ENCODE assay signal across 34 mouse cellular contexts in the genomic region with DNA sequence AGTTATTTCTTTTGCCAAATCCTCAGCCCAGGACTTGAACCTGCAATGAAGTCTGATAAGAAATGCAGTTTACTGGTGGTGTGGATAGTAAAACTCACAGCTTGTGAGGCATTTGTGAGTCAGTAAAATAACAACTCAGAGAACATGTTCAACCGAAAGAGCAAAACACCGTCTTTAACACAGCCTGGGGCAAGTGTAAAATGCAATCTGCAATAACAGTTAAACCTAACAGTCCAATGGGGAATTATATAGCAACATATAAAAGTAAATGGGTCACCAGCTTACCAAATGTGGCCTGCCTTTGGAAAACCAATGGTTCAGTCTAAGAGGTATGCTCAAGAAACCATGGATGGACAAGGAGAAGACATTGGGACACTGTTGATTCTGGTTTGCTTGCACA.
"Had no signal": no experiment of that assay in that cellular context is flagged by ENCODE, and none has a peak within 500 bp of the region (broad histone marks: within the 10 kb centered on the region; RNA-seq: fewer than 3 reads in every experiment).

No protein-coding gene starts in this region.

- DNase-seq: heart, postnatal 10 days; heart, postnatal 14 days; heart, postnatal 36 days; heart, postnatal 4 days; kidney, adult 11 months; kidney, adult 18-20 months; kidney, adult 2 months; kidney, adult 8-10 months; kidney, adult 9 months; kidney, postnatal 10 days; kidney, postnatal 14 days; kidney, postnatal 25 days; kidney, postnatal 36 days; kidney, postnatal 4 days; layer of hippocampus, adult 9-11 months; layer of hippocampus, postnatal 36 days had no signal

- H3K4me1 ChIP-seq: heart, embryonic 10.5 days; heart, embryonic 12.5 days; heart, embryonic 13.5 days; heart, embryonic 15.5 days; hindbrain, embryonic 10.5 days; hindbrain, embryonic 12.5 days; hindbrain, embryonic 13.5 days; hindbrain, embryonic 15.5 days; intestine, embryonic 15.5 days; kidney, embryonic 15.5 days had no signal

- H3K4me2 ChIP-seq: heart, embryonic 11.5 days; heart, embryonic 12.5 days; heart, embryonic 13.5 days; heart, embryonic 15.5 days; hindbrain, embryonic 12.5 days; hindbrain, embryonic 13.5 days; hindbrain, embryonic 15.5 days; intestine, embryonic 15.5 days; kidney, embryonic 15.5 days had no signal

- H3K36me3 ChIP-seq: heart, embryonic 10.5 days; heart, embryonic 12.5 days; heart, embryonic 13.5 days; heart, embryonic 15.5 days; hindbrain, embryonic 10.5 days; hindbrain, embryonic 12.5 days; hindbrain, embryonic 13.5 days; hindbrain, embryonic 15.5 days; intestine, embryonic 15.5 days; kidney, embryonic 15.5 days had no signal

- ATAC-seq: hindbrain, embryonic 16.5 days; hindbrain, postnatal 0 days; inflammation-experienced regulatory T-cells, adult 6 months; intestine, embryonic 15.5 days; intestine, embryonic 16.5 days; intestine, postnatal 0 days had no signal

- H3K27ac ChIP-seq: heart, embryonic 10.5 days; heart, embryonic 13.5 days; heart, embryonic 15.5 days; hindbrain, embryonic 10.5 days; hindbrain, embryonic 12.5 days; hindbrain, embryonic 13.5 days; hindbrain, embryonic 15.5 days; hindbrain, postnatal 0 days; intestine, embryonic 15.5 days; kidney, embryonic 15.5 days; kidney, postnatal 0 days; layer of hippocampus, adult 2 months had no signal

- H3K27me3 ChIP-seq: heart, embryonic 12.5 days; heart, embryonic 13.5 days; heart, embryonic 15.5 days; hindbrain, embryonic 12.5 days; hindbrain, embryonic 13.5 days; hindbrain, embryonic 15.5 days; intestine, embryonic 15.5 days; kidney, embryonic 15.5 days had no signal

- H3K4me3 ChIP-seq: heart, embryonic 10.5 days; heart, embryonic 12.5 days; heart, embryonic 13.5 days; heart, embryonic 15.5 days; hindbrain, embryonic 10.5 days; hindbrain, embryonic 12.5 days; hindbrain, embryonic 13.5 days; hindbrain, embryonic 15.5 days; intestine, embryonic 15.5 days; kidney, embryonic 15.5 days; layer of hippocampus, adult 2 months had no signal

- H3K9ac ChIP-seq: heart, embryonic 12.5 days; heart, embryonic 13.5 days; heart, embryonic 15.5 days; hindbrain, embryonic 12.5 days; hindbrain, embryonic 13.5 days; hindbrain, embryonic 15.5 days; intestine, embryonic 15.5 days; kidney, embryonic 15.5 days had no signal

- H3K9me3 ChIP-seq: heart, embryonic 10.5 days; heart, embryonic 12.5 days; heart, embryonic 13.5 days; heart, embryonic 15.5 days; hindbrain, embryonic 10.5 days; hindbrain, embryonic 12.5 days; hindbrain, embryonic 13.5 days; hindbrain, embryonic 15.5 days; intestine, embryonic 15.5 days; kidney, embryonic 15.5 days had no signal
